Mouse (Mus musculus) Muller cell, postnatal 12 days (primary cell): ENCODE measurements around the gene Ylpm1.
A peak's percentile ranks its signal among the peaks of the same experiment; 100 is the strongest.

ENCODE experiments used
- DNase-seq: peaks from one replicate; pipeline ENCODE4 v3.0.0-alpha.2; 2015; ENCODE audit errors: inconsistent ontology term

The Ylpm1 gene

GRCm38 (mm10) chr12:84996083-84996496, at the start of gene Ylpm1:
Gene Ylpm1 (plus strand): TSS chr12:84996321.
- DNase-seq: peak; percentile 96

DNA sequence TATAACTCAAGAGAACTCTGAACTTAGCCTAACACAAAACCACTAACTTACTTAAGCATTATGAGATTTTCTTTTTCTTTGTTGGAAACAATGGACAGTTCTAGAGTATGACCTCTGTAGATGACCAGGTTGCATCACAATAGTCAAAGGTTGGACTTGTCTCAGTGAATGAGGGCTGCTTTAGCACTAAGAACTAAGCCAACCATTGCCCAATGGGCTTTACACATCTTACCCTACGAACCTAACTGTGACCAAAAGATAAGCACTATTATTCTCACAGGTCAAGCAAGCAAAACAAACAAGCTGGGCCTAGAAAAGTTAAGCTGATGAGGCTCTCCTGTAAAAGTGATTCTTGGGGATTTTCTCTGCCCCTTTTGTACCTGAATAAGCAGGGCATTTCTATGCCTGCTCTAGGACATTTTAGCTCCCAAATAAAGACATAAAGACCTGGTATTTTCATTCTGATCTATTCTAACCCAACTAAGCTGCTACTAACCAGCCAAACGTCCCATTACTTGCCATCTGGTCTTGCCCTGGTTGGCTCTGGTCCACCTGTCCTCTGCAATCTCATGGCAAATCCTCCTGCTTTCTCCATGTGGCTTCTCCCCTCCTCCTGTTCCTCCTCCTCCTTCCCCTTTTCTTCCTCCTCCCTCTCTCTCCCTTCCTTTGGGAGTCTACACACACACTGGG, 48.1 kb upstream of the Ylpm1 start:
- DNase-seq: no peak

DNA sequence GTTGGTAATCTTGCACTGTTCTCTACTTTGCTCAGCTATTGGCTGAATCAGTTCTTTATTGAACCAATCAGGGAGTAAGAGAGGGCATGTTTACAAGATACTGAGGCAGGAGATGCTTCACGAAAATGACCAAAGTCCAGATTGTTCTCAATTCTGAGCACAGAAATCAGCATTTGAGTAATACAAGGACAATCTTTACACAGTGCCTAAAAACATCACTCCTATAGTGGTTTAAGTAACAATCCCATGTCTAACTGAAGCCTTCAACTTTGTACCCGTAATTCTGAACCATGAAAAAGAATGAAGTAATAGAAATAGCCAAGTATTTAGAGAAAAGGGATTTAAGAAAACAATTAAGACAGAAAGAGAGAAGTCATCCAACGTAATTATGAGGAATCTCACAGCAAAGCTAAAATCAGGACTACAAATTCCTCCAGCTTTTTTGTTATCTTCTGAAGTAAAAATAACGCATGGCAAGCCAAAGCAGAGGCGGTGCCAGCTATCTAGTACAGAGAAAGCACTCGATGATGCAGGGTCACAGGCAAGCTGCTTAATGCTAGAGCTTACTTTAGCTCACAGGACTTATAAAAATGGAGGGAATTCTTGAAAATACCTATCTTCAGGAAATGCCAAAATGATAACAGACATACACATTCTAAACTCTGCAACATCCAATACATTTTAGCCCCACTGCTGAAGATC, 47.4 kb upstream of the Ylpm1 start:
- DNase-seq: no peak

DNA sequence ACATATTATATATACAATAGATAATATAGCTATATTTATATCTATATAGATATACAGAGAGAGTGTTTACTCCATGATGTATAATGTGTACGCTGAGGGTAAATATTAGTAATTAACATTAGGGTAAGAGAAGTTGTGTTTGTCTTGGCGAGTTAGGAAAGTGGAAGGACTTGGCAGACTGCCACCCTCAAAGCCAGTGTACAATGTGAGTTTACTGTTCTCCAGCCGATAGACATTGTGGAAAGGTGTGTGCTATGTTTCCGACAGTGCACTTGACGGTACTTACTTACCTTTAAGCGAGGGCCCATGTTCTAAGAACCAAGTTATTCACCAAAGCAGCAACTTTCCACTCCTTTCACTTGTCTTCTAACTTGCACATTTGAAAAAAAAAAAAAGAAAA, 45.4 kb upstream of the Ylpm1 start:
- DNase-seq: no peak

DNA sequence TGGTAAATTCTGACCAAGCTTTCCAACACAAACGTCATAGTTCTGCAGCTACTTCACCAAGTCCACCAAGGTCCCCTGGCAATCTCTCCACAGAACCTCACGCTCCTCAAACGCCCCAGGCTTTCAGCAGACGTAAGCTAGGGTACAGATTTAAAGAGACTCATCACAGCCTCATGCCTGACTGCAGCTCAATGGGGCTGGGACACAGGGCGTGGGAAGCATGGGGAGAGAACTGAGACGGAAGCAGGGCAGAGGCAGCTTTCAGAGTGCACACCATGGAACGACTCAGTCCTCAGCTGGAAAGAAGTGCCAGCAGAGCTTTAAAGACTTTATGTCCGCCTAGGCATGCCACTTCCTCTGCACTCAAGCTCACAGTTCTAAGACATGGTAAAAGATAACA, 44.6 kb upstream of the Ylpm1 start:
- DNase-seq: peak; percentile 53

GRCm38 (mm10) chr12:84952351-84952750, 43.8 kb upstream of the Ylpm1 start:
- peak; percentile 62 for DNase-seq

GRCm38 (mm10) chr12:84956317-84956716, 39.8 kb upstream of the Ylpm1 start:
- peak; percentile 60 for DNase-seq

- DNase-seq: no peak
These were observed 37.2 kb upstream of the Ylpm1 start for GRCm38 (mm10) chr12:84958794-84959356.

DNA sequence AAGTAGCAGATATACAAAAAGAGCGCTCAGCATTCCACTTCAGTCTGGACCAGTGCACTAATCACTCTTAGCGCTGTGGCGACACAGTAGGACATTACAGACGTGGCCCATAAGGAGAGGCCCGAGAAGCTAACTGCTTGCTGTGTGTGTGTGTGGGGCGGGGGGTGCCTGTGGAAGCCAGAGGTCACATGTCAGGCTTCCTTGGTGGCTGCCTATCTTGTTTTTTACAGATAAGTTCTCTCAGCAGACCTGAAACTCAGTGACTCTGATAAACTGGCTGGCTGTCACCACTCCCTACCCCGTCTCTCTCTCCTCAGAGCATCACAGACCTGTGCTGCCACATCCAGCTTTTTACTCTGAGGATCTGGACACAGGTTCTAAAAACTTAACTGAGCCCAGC, 33.5 kb upstream of the Ylpm1 start:
- no peak for DNase-seq

DNA sequence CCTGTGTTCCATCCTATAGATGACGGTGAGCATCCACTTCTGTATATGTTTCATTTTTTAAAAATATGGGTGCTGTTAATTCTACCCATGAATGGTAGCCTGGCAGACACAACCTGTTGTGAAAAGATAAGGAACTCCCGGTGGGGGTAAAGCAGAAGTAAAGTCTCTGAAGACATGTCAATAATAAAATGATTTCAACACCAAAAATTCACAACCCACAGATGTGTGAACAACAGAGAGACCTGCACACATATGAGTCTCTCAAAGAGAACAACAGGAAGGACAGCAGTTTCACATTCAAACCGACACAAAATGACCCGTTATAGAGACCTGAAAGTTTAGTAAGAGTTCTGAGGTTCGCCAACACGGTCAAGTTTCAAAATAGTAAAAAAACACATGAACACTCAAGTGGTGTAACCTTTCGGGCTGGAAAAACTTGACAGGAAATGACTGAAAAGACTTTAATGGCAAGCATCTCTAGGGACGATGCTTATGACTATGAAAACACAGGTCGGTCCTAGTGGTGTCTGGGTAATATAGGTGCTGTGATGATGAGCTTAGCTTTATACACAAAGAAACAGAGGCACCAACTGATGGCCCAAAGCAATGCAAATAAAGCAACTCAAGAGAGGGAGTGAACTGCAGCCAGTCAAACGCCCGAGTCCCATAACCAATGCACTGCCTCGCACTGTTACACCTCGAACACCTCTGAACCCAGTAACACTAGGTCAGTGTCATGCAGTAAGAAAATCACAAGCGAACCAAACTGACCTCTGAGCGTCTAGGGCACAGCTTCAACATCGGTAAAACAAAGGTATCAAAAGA, 27.1 kb upstream of the Ylpm1 start:
- DNase-seq: no peak

- peak; percentile 33 for DNase-seq
These were observed 26.3 kb upstream of the Ylpm1 start for GRCm38 (mm10) chr12:84969656-84970427.

GRCm38 (mm10) chr12:84970428-84971096, 25.6 kb upstream of the Ylpm1 start, which contains the start of the genes Fcf1 and Arel1:
Gene Fcf1 (plus strand): TSS chr12:84970897.
Gene Arel1 (minus strand): TSS chr12:84970900.
- peak; percentile 84 for DNase-seq

GRCm38 (mm10) chr12:84979264-84979862, 16.8 kb upstream of the Ylpm1 start:
- no peak for DNase-seq

GRCm38 (mm10) chr12:84989456-84989855, 6.7 kb upstream of the Ylpm1 start:
- no peak for DNase-seq

DNA sequence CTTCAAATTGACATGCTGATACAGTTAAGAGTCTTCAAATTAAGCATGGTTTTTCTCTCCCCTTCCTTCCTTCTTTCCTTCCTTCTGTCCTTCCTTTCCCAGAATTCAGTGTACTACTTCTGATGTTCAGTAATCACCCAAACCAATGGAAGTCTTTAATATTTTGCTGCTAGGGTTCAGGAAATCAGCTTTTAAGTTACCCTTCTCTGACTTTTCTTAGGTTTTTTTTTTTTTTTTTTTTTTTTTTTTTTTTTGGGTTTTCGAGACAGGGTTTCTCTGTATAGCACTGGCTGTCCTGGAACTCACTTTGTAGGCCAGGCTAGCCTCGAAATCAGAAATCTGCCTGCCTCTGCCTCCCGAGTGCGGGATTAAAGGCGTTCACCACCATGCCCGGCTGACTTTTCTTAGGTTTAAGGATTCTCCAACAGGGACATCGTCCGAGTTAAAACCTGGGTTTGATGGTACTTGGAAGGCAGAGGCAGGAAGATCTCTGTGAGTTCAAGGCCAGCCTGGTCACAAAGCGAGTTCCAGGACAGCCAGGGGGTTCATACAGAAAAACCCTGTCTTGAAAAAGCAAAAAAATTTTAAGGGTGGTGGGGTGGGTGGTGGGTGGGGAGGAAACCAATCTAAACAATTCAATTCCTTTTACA, 884 bp upstream of the Ylpm1 start:
- no peak for DNase-seq

GRCm38 (mm10) chr12:84996501-84997398, 629 bp downstream of the Ylpm1 start:
- peak; percentile 15 for DNase-seq

- no peak for DNase-seq
These were observed 2.9 kb downstream of the Ylpm1 start for GRCm38 (mm10) chr12:84999053-84999452.

- DNase-seq: no peak
These were observed 10.1 kb downstream of the Ylpm1 start for GRCm38 (mm10) chr12:85006206-85006605.

DNA sequence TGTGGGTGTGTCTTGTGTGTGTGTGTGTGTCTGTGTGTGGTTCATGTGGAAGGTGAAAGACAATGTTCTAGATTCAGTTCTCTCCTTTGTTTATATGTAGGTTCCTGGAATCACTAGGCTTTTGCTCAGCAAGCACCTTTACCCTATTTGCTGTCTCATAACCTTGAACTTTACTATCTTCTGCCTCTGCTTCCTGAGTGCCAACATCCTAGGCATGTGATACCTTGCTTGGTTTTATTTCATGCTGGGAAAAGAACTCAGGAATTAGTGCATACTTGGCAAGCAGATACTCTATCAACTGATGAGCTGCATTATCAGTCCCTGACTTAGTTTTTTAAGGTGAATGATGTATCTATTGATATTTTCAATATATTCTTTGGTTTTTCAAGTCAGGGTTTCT, 10.9 kb downstream of the Ylpm1 start:
- DNase-seq: no peak
